Mouse (Mus musculus): ENCODE measurements around the gene Alkal2.

DNA sequence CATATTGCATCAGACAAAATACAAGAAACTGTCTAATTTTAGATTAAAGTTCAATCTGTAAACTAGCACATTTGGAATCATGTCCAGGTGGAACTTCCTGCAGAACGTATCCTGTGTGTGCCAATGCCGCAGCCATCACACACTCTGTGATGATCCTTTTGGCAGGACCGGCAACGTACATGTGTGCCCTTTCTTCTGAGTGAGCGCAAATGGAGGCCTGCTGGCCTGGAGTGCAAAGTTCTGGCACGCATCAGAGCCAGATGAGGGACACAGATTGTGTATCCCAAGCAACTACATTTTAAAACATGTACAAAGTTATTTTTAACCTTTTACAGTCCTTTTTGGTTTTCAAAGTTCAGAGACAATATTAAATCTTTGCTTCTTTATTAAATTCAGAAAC, 32.3 kb upstream of the Alkal2 start:
- TF ChIP-seq CTCF (IDR thresholded peaks at IDR 0.05; ENCODE audit: insufficient read depth, low read depth, low read length) (no peak), POLR2A (IDR thresholded peaks at IDR 0.05; ENCODE audit: insufficient read depth, low read depth, low read length) (no peak)
